Mouse (Mus musculus) CH12.LX (cell line): ENCODE data around the gene Hspa1a.

ENCODE experiments used
- CHD2 ChIP-seq: IDR thresholded peaks from 2 replicates; pipeline ENCODE4 v1.6.1; 2011; ENCODE audit warnings: low read length, improper control_type of control experiment
- CTCF ChIP-seq, 2 experiments: IDR thresholded peaks in 1 of 2; conservative IDR thresholded peaks in 1 of 2; 2 replicates each; pipeline ENCODE4 v1.5.1; 2011 to 2012; ENCODE audit warnings: low read depth in 2 of 2, low read length in 2 of 2, improper control_type of control experiment in 1 of 2, inconsistent platforms in 1 of 2, mild to moderate bottlenecking in 1 of 2, moderate library complexity in 1 of 2
- EP300 ChIP-seq: IDR thresholded peaks from 2 replicates; pipeline ENCODE4 v1.6.1; 2011; ENCODE audit warnings: low read length, improper control_type of control experiment
- GABPA ChIP-seq: IDR thresholded peaks from 2 replicates; pipeline ENCODE4 v1.6.1; 2012; ENCODE audit warnings: low read depth, low read length, improper control_type of control experiment, inconsistent platforms; ENCODE audit not compliant: insufficient replicate concordance
- MAX ChIP-seq: IDR thresholded peaks from 2 replicates; pipeline ENCODE4 v1.6.1; 2011; ENCODE audit warnings: low read length, improper control_type of control experiment
- TBP ChIP-seq: conservative IDR thresholded peaks from 2 replicates; pipeline ENCODE4 v1.6.1; 2011; ENCODE audit warnings: low read depth, low read length, improper control_type of control experiment
- USF1 ChIP-seq: IDR thresholded peaks from 2 replicates; pipeline ENCODE4 v1.6.1; 2014; ENCODE audit warnings: low read depth, mild to moderate bottlenecking, inconsistent platforms, low read length, improper control_type of control experiment
- ZC3H11A ChIP-seq: IDR thresholded peaks from 2 replicates; pipeline ENCODE4 v1.6.1; 2012; ENCODE audit warnings: low read depth, mild to moderate bottlenecking, inconsistent platforms, low read length, improper control_type of control experiment

DNA sequence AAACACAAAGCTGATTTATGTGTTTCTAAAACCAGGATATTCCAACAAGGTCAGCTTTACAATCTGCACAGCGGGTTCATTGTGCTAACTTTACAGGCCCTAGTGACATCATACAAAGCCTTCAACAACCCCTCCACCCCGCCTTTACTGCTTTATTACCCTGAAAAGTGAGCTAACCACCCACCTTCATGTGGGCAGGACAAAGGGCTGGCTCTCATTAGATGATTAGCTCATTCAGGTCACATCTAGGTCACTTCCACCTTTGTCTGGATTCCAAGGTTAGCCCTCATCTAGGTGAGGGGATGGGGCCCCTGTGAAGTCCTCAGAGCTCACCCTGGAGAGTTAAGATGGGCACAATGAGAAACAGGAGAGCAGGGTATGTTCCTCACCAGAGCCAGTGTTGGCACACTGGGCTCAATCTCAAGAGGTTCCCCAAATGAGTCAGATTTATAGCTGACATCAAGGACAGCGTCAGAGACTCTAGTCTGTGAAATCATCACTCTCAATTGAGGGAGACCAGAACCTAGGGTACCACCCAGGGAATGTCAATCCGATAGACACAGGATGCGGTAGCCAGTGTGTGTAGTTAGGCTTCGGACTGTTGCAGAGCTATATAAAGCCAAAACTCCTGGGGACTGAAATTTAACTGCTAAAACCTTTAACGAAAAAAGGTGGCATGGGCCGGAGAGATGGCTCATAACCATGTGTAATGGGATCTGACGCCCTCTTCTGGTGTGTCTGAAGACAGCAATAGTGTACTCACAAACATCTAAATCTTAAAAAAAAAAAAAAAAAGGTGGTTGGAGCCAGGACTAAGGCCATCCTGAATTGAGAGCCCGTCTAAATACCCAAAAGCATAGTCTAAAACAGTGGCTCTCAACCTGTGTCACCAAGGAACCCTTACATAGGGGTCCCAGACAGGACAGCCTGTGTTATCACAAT is 21.2 kb downstream of the Hspa1a start:
- TF ChIP-seq CTCF (conservative IDR thresholded peaks at IDR 0.05 in 1 of 2, IDR thresholded peaks at IDR 0.05 in 1 of 2; ENCODE audit: low read depth in 2 of 2, low read length in 2 of 2): peak; percentile 26 to 43; a peak in 2 of 4 replicates
- TF ChIP-seq MAX: no peak
- no peak for TF ChIP-seq EP300
- TF ChIP-seq GABPA: no peak
- TF ChIP-seq USF1: no peak
- no peak for TF ChIP-seq ZC3H11A
- no peak for TF ChIP-seq TBP
- 0 out of 2 replicates have a peak, but pooled peaks have one; percentile 21 for TF ChIP-seq CHD2
